Mouse (Mus musculus) limb, embryonic 12.5 days (tissue): ENCODE measurements around the gene Foxf2. TPM values are rescaled to one million over a fixed set of nuclear protein-coding genes. Genes with fewer than 3 reads are reported as not detected.

Experiments
- ATAC-seq: fragments of 200-750 bp; cut with Nextera tagmentation; 2 replicates; pipeline ENCODE4 v1.8.0; 2017; ENCODE audit warnings: low read depth, moderate TSS enrichment; ENCODE audit not compliant: insufficient number of reproducible peaks, insufficient read depth, low FRiP score, low TSS enrichment
- H3K27ac ChIP-seq: fragments of 300-500 bp; sonication (generic); 2 replicates; pipeline ENCODE4 v1.5.1; 2016; ENCODE audit warnings: mild to moderate bottlenecking, moderate library complexity
- H3K27me3 ChIP-seq: fragments of 300-500 bp; sonication (generic); 2 replicates; pipeline ENCODE4 v1.6.1; 2016; ENCODE audit warnings: mild to moderate bottlenecking, moderate library complexity
- H3K36me3 ChIP-seq: fragments of 300-500 bp; sonication (generic); 2 replicates; pipeline ENCODE4 v1.6.1; 2016; ENCODE audit warnings: mild to moderate bottlenecking, moderate library complexity
- H3K4me1 ChIP-seq: fragments of 300-500 bp; sonication (generic); replicated peaks from 2 replicates; pipeline ENCODE4 v1.6.1; 2016
- H3K4me2 ChIP-seq: fragments of 300-500 bp; sonication (generic); 2 replicates; pipeline ENCODE4 v1.6.1; 2016; ENCODE audit warnings: mild to moderate bottlenecking, moderate library complexity
- H3K4me3 ChIP-seq: fragments of 300-500 bp; sonication (generic); replicated peaks from 2 replicates; pipeline ENCODE4 v1.5.1; 2016; ENCODE audit warnings: mild to moderate bottlenecking
- H3K9ac ChIP-seq: fragments of 300-500 bp; sonication (generic); replicated peaks from 2 replicates; pipeline ENCODE4 v1.6.1; 2016; ENCODE audit warnings: mild to moderate bottlenecking, moderate library complexity
- H3K9me3 ChIP-seq: fragments of 300-500 bp; sonication (generic); 2 replicates; pipeline ENCODE4 v1.6.1; 2016; ENCODE audit warnings: mild to moderate bottlenecking, moderate library complexity
- WGBS: fragments of 180-500 bp; shearing (Covaris S2); methylation state at CpG from one replicate; pipeline ENCODE4 v1.1.7; 2016; 5-methylcytosine and 5-hydroxymethylcytosine counted together
- microRNA-seq: library from miRNA; unstranded; fragments of <30 nt; microRNA quantifications from one replicate; pipeline ENCODE4, GENCODE M21; 2017
- polyA plus RNA-seq: library from polyadenylated mRNA; unstranded; fragments of >200 nt; fragmentation: Nextera tagmentation; extraction: Ambion mirVana; gene quantifications from 2 replicates; pipeline ENCODE4 v1.2.1, GENCODE M21; 2016

Foxf2 gene
- polyA plus RNA-seq, 1 experiment from 2014 or later = 0.64 TPM

GRCm38 (mm10) chr13:31641517-31641916 is 15.9 kb downstream of the Foxf2 start:
- no peak for ATAC-seq
- no peaks in the 10 kb centered on the region for H3K36me3 ChIP-seq
- H3K27me3 ChIP-seq = peaks cover 23% of the 10 kb centered on the region
- H3K9me3 ChIP-seq = no peaks in the 10 kb centered on the region
- H3K4me3 ChIP-seq = no peak overlapping the region
- no peak overlapping the region for H3K27ac ChIP-seq
- H3K4me1 ChIP-seq = peaks cover 9% of the 10 kb centered on the region; the same call in 1 of the 2 replicates
- H3K9ac ChIP-seq = no peak overlapping the region
- WGBS = 89% methylated on average over 5 of the region's 5 CpGs
- H3K4me2 ChIP-seq = no peak overlapping the region

- H3K27ac ChIP-seq = no peak overlapping the region
- no peak overlapping the region for H3K4me3 ChIP-seq
- WGBS = 83% methylated on average over 20 of the region's 20 CpGs
- ATAC-seq = no peak
- H3K36me3 ChIP-seq = no peaks in the 10 kb centered on the region
- H3K4me2 ChIP-seq = no peak overlapping the region
- no peak overlapping the region for H3K9ac ChIP-seq
- H3K4me1 ChIP-seq = no peaks in the 10 kb centered on the region; the same call in none of the 2 replicates
- peaks cover 14% of the 10 kb centered on the region for H3K27me3 ChIP-seq
- H3K9me3 ChIP-seq = no peaks in the 10 kb centered on the region
Observed at GRCm38 (mm10) chr13:31652131-31652745, 26.6 kb downstream of the Foxf2 start.

GRCm38 (mm10) chr13:31656249-31656648 is 30.6 kb downstream of the Foxf2 start:
- 62% methylated on average over 4 of the region's 4 CpGs for WGBS
- Histone ChIP-seq H3K27me3 (peaks cover 26% of the 10 kb centered on the region), H3K4me1 (peaks cover 2% of the 10 kb centered on the region), H3K9me3 (no peaks in the 10 kb centered on the region), H3K27ac (no peak overlapping the region), H3K4me3 (no peak overlapping the region), H3K4me2 (no peak overlapping the region), H3K9ac (no peak overlapping the region), H3K36me3 (no peaks in the 10 kb centered on the region)
- no peak for ATAC-seq

GRCm38 (mm10) chr13:31658212-31658611 is 32.6 kb downstream of the Foxf2 start:
- ATAC-seq = no peak
- Histone ChIP-seq H3K9ac (no peak overlapping the region), H3K36me3 (no peaks in the 10 kb centered on the region), H3K4me1 (peaks cover 4% of the 10 kb centered on the region), H3K4me2 (no peak overlapping the region), H3K27ac (no peak overlapping the region), H3K9me3 (no peaks in the 10 kb centered on the region), H3K27me3 (peaks cover 23% of the 10 kb centered on the region), H3K4me3 (no peak overlapping the region)
- 64% methylated on average over 4 of the region's 4 CpGs for WGBS

GRCm38 (mm10) chr13:31658963-31659362 is 33.3 kb downstream of the Foxf2 start:
- Histone ChIP-seq H3K27ac (no peak overlapping the region), H3K27me3 (peaks cover 23% of the 10 kb centered on the region), H3K4me2 (no peak overlapping the region), H3K9ac (no peak overlapping the region), H3K4me3 (no peak overlapping the region), H3K9me3 (no peaks in the 10 kb centered on the region), H3K36me3 (no peaks in the 10 kb centered on the region), H3K4me1 (peaks cover 4% of the 10 kb centered on the region)
- 2% methylated on average over 3 of the region's 3 CpGs for WGBS
- ATAC-seq = no peak

- no peak overlapping the region for H3K4me2 ChIP-seq
- H3K4me3 ChIP-seq = no peak overlapping the region
- H3K9ac ChIP-seq = no peak overlapping the region
- peaks cover 4% of the 10 kb centered on the region; the same call in 1 of the 2 replicates for H3K4me1 ChIP-seq
- ATAC-seq = no peak
- H3K27ac ChIP-seq = no peak overlapping the region
- H3K27me3 ChIP-seq = peaks cover 21% of the 10 kb centered on the region
- H3K9me3 ChIP-seq = no peaks in the 10 kb centered on the region
- WGBS = 44% methylated on average over 6 of the region's 6 CpGs
- H3K36me3 ChIP-seq = no peaks in the 10 kb centered on the region
Observed at GRCm38 (mm10) chr13:31661211-31661610, 35.6 kb downstream of the Foxf2 start.

- Histone ChIP-seq H3K4me2 (no peak overlapping the region), H3K9me3 (no peaks in the 10 kb centered on the region), H3K4me3 (no peak overlapping the region), H3K27me3 (peaks cover 2% of the 10 kb centered on the region), H3K9ac (no peak overlapping the region), H3K27ac (no peak overlapping the region), H3K4me1 (peaks cover 4% of the 10 kb centered on the region; the same call in 1 of the 2 replicates), H3K36me3 (no peaks in the 10 kb centered on the region)
- no peak for ATAC-seq
- WGBS = 83% methylated on average over 6 of the region's 6 CpGs
Observed at GRCm38 (mm10) chr13:31665376-31665775, 39.8 kb downstream of the Foxf2 start.

GRCm38 (mm10) chr13:31667919-31668524 is 42.4 kb downstream of the Foxf2 start:
- no peak overlapping the region for H3K27ac ChIP-seq
- 64% methylated on average over 6 of the region's 6 CpGs for WGBS
- no peak overlapping the region for H3K9ac ChIP-seq
- no peaks in the 10 kb centered on the region; the same call in none of the 2 replicates for H3K27me3 ChIP-seq
- H3K4me2 ChIP-seq = no peak overlapping the region
- no peaks in the 10 kb centered on the region for H3K9me3 ChIP-seq
- no peaks in the 10 kb centered on the region for H3K4me1 ChIP-seq
- no peak overlapping the region for H3K4me3 ChIP-seq
- no peak for ATAC-seq
- H3K36me3 ChIP-seq = no peaks in the 10 kb centered on the region

GRCm38 (mm10) chr13:31672093-31672492 is 46.5 kb downstream of the Foxf2 start:
- Histone ChIP-seq H3K36me3 (no peaks in the 10 kb centered on the region), H3K4me3 (no peak overlapping the region), H3K4me1 (no peaks in the 10 kb centered on the region), H3K9ac (no peak overlapping the region), H3K9me3 (no peaks in the 10 kb centered on the region), H3K4me2 (no peak overlapping the region), H3K27me3 (no peaks in the 10 kb centered on the region), H3K27ac (no peak overlapping the region)
- no peak for ATAC-seq
- WGBS = 86% methylated on average over 3 of the region's 3 CpGs

Small RNA genes within 50 kb of the gene (microRNA-seq; reads per million reads assigned to microRNA genes)
- gene Gm27516 = not detected

Other genes starting within 250 kb of the Foxf2 start
- gene Foxq1, start 69.7 kb upstream of the Foxf2 start, polyA plus RNA-seq = 0.17 and 0.18 TPM in 2 replicates
- gene A530084C06Rik, start 66.5 kb upstream of the Foxf2 start, polyA plus RNA-seq = 0.10 TPM in 1 of 2 replicates, not detected in the other
- 7.5 and 8.5 TPM in 2 replicates for gene Foxc1, start 180.8 kb downstream of the Foxf2 start, polyA plus RNA-seq